Mouse (Mus musculus) small intestine, adult 2 months (tissue): ENCODE data around the gene Hoxa1. TPM values are rescaled to one million over a fixed set of nuclear protein-coding genes. Genes with fewer than 3 reads are reported as not detected.

Source experiments
- H3K27ac ChIP-seq: fragments of 200-500 bp; 2 replicates; pipeline ENCODE4 v1.5.1; 2012; ENCODE audit warnings: low read depth, low read length, control low read depth, inconsistent platforms; ENCODE audit not compliant: insufficient read depth
- H3K27me3 ChIP-seq: fragments of 200-500 bp; 2 replicates; pipeline ENCODE4 v1.6.1; 2012; ENCODE audit warnings: mild to moderate bottlenecking, moderate library complexity, low read length, inconsistent platforms; ENCODE audit not compliant: control insufficient read depth, insufficient read depth
- H3K36me3 ChIP-seq: fragments of 200-500 bp; 2 replicates; pipeline ENCODE4 v1.6.1; 2012; ENCODE audit warnings: mild to moderate bottlenecking, low read length, control low read depth, inconsistent platforms; ENCODE audit not compliant: control insufficient read depth, insufficient read depth
- H3K4me1 ChIP-seq: fragments of 200-500 bp; 2 replicates; pipeline ENCODE4 v1.6.1; 2012; ENCODE audit warnings: low read length, inconsistent platforms, mixed read lengths; ENCODE audit not compliant: control insufficient read depth, insufficient read depth, insufficient read length
- H3K4me3 ChIP-seq: fragments of 200-500 bp; 2 replicates; pipeline ENCODE4 v1.5.1; 2012; ENCODE audit warnings: low read depth, mild to moderate bottlenecking, control low read depth, inconsistent platforms, low read length, moderate library complexity
- CTCF ChIP-seq: fragments of 200-500 bp; IDR thresholded peaks from 2 replicates; pipeline ENCODE4 v1.5.1; 2012; ENCODE audit warnings: low read depth, mild to moderate bottlenecking, control low read depth, inconsistent platforms, low read length, moderate library complexity, mixed read lengths; ENCODE audit not compliant: insufficient replicate concordance, insufficient read length; ENCODE audit errors: extremely low read depth
- POLR2A ChIP-seq: fragments of 200-500 bp; IDR thresholded peaks from 2 replicates; pipeline ENCODE4 v1.6.1; 2012; ENCODE audit warnings: low read depth, mild to moderate bottlenecking, control low read depth, inconsistent platforms, low read length, moderate library complexity
- WGBS: fragments of 180-500 bp; shearing (Covaris S2); methylation state at CpG from one replicate; pipeline ENCODE4 v1.1.7; 2018; 5-methylcytosine and 5-hydroxymethylcytosine counted together
- polyA plus RNA-seq: library from polyadenylated mRNA; depleted of rRNA; stranded (reverse); fragments of >200 nt; gene quantifications from 2 replicates; pipeline ENCODE4 v1.2.3, GENCODE M21; 2012; rRNA removed

Gene Hoxa1
- polyA plus RNA-seq, 1 experiment = 0.28 TPM

DNA sequence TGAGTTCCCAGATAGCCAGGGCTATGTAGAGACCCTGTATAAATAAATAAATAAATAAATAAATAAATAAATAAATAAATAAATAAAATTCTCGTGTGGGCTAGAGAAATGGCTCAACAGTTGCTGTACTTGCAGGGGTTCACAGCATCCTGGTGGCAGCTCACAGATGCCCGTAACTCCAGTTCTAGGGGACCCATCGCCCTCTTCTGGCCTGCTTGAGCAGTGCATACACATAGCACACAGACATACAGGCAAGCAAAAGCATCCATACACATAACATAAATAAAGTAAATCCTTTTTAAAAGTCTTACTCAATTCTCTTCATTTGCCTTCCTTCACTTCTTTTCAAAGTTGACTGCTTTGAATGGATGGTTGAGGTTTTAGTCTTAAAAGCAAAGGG, 50.7 kb downstream of the Hoxa1 start:
- H3K4me1 ChIP-seq = no peaks in the 10 kb centered on the region; the same call in 1 of the 2 replicates
- H3K27ac ChIP-seq = no peak overlapping the region
- H3K36me3 ChIP-seq = no peaks in the 10 kb centered on the region
- no peak overlapping the region for H3K4me3 ChIP-seq
- H3K27me3 ChIP-seq = no peaks in the 10 kb centered on the region
- no peak for TF ChIP-seq POLR2A
- no peak for TF ChIP-seq CTCF
- WGBS = 91% methylated on average over 3 of the region's 3 CpGs

GRCm38 (mm10) chr6:52106716-52107115, 51.4 kb downstream of the Hoxa1 start:
- TF ChIP-seq POLR2A (no peak), CTCF (no peak)
- 52% methylated on average over 3 of the region's 3 CpGs for WGBS

GRCm38 (mm10) chr6:52106178-52106577, 51.9 kb downstream of the Hoxa1 start:
- no peaks in the 10 kb centered on the region; the same call in 1 of the 2 replicates for H3K4me1 ChIP-seq
- H3K36me3 ChIP-seq = no peaks in the 10 kb centered on the region
- TF ChIP-seq POLR2A = no peak
- TF ChIP-seq CTCF = no peak
- no peaks in the 10 kb centered on the region for H3K27me3 ChIP-seq
- no peak overlapping the region for H3K4me3 ChIP-seq
- WGBS = 76% methylated on average over 3 of the region's 3 CpGs
- no peak overlapping the region for H3K27ac ChIP-seq

More at GRCm38 (mm10) chr6:52106716-52107115, 51.4 kb downstream of the Hoxa1 start:
- Histone ChIP-seq H3K27me3 (no peaks in the 10 kb centered on the region), H3K36me3 (no peaks in the 10 kb centered on the region), H3K4me3 (no peak overlapping the region), H3K27ac (no peak overlapping the region), H3K4me1 (no peaks in the 10 kb centered on the region; the same call in 1 of the 2 replicates)

Other genes with a start within 250 kb of the Hoxa1 start
- gene Skap2, start 145.8 kb downstream of the Hoxa1 start, polyA plus RNA-seq = 2.7 and 6.5 TPM in 2 replicates
- 0.83 and 1.0 TPM in 2 replicates for gene Hoxa2, start 6.5 kb upstream of the Hoxa1 start, polyA plus RNA-seq
- 0.10 TPM in 1 of 2 replicates, not detected in the other for gene 5730596B20Rik, start 19.2 kb upstream of the Hoxa1 start, polyA plus RNA-seq
- 2.3 and 2.4 TPM in 2 replicates for gene Hoxa4, start 33.4 kb upstream of the Hoxa1 start, polyA plus RNA-seq
- gene Hoxa5, start 46.3 kb upstream of the Hoxa1 start, polyA plus RNA-seq = 3.5 and 4.7 TPM in 2 replicates
- 0.15 and 0.52 TPM in 2 replicates for gene Hoxa6, start 50.4 kb upstream of the Hoxa1 start, polyA plus RNA-seq
- gene Hoxa3, start 55.0 kb upstream of the Hoxa1 start, polyA plus RNA-seq = 3.5 and 5.0 TPM in 2 replicates
- 0.58 TPM in 1 of 2 replicates, not detected in the other for gene Gm28308, start 55.0 kb upstream of the Hoxa1 start, polyA plus RNA-seq
- gene Hoxa7, start 63.5 kb upstream of the Hoxa1 start, polyA plus RNA-seq = 0.04 and 2.5 TPM in 2 replicates
- gene Hoxa9, start 72.8 kb upstream of the Hoxa1 start, polyA plus RNA-seq = not detected in 2 replicates
- 0.06 TPM in 1 of 2 replicates, not detected in the other for gene Hoxa10, start 82.5 kb upstream of the Hoxa1 start, polyA plus RNA-seq
- 0.04 TPM in 1 of 2 replicates, not detected in the other for gene Hoxa11, start 87.5 kb upstream of the Hoxa1 start, polyA plus RNA-seq
- not detected in 2 replicates for gene Hoxa13, start 102.6 kb upstream of the Hoxa1 start, polyA plus RNA-seq
- not detected in 2 replicates for gene Evx1, start 155.2 kb upstream of the Hoxa1 start, polyA plus RNA-seq